Mouse (Mus musculus): ENCODE results near the gene Gm42742. TPM values are rescaled to one million over a fixed set of nuclear protein-coding genes. Genes with fewer than 3 reads are reported as not detected.
A peak's percentile ranks its signal among the peaks of the same experiment; 100 is the strongest.

Gm42742 gene
- polyA plus RNA-seq, 1 experiment from 2014 or later, result 53.8 TPM

DNA sequence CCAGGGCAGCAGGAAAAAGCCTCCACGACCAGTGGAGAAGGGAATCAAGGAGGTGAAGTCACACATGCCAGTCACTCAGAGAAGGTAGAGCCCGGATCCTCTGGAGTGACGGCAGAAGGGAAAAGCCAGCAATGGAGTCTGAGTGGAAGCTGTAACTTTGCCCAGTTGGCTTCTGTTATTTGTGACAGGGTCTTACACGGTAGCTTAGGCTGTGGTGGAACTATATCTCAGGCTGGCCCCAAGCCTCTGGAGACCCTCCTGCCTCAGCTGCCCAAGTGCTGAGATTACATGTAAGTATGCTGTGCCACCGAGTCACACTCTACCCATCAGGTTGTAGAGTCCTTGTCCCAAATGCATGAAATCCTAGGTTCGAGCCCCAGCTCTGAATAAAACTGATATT lies 7.5 kb downstream of the Gm42742 start:
- 94% methylated on average over 6 of the region's 6 CpGs for WGBS

DNA sequence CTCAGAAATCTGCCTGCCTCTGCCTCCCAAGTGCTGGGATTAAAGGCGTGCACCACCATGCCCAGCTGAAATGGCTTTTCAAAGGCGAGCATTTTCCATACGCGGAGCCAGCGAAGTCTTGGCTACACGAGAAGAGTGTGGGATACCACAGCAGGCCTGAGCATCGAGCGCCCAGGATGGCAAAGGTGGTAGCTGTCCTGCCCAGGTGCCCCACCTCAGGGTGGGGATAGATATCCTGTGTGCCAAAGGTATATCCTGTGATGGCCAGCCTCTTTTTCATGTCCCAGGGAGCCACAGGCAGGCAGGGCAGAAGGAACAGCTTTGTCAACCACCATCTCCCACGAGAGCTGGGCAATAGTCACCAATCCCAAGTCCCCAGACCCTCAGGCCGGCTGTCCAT lies 8.1 kb downstream of the Gm42742 start:
- no peak overlapping the region for H3K27ac ChIP-seq
- no peak overlapping the region for H3K4me2 ChIP-seq (ENCODE audit: low read length)
- no peak overlapping the region for H3K9ac ChIP-seq (ENCODE audit: low read depth, low read length)
- H3K4me3 ChIP-seq (replicated peaks; ENCODE audit: low read depth, low read length), result no peak overlapping the region
- DNase-seq (ENCODE audit: low spot score) (no peak), ATAC-seq (replicated peaks; ENCODE audit: low FRiP score, low read depth) (no peak)
- H3K9me3 ChIP-seq (replicated peaks; ENCODE audit: low read length), result no peaks in the 10 kb centered on the region
- H3K4me1 ChIP-seq (replicated peaks; ENCODE audit: insufficient read depth, low read length), result peaks cover 23% of the 10 kb centered on the region; the same call in 1 of the 2 replicates
- no peaks in the 10 kb centered on the region for H3K27me3 ChIP-seq (ENCODE audit: insufficient read depth, low read length)
- TF ChIP-seq CTCF (IDR thresholded peaks at IDR 0.05; ENCODE audit: low read depth), result no peak
- H3K36me3 ChIP-seq (ENCODE audit: insufficient read depth, low read length), result 0 out of 2 replicates have a peak, but pooled peaks cover 4% of the 10 kb centered on the region
- WGBS, result 95% methylated on average over 10 of the region's 10 CpGs

More for the DNA sequence above, 7.5 kb downstream of the Gm42742 start:
- ATAC-seq (replicated peaks; ENCODE audit: low FRiP score, low read depth) (no peak), DNase-seq (ENCODE audit: low spot score) (no peak)
- Histone ChIP-seq H3K4me3 (replicated peaks; ENCODE audit: low read depth, low read length) (no peak overlapping the region), H3K4me2 (ENCODE audit: low read length) (peak overlapping the region; percentile 73; the same call in 1 of the 2 replicates), H3K9me3 (replicated peaks; ENCODE audit: low read length) (no peaks in the 10 kb centered on the region), H3K9ac (ENCODE audit: low read depth, low read length) (no peak overlapping the region), H3K27ac (no peak overlapping the region), H3K27me3 (ENCODE audit: insufficient read depth, low read length) (no peaks in the 10 kb centered on the region), H3K36me3 (ENCODE audit: insufficient read depth, low read length) (0 out of 2 replicates have a peak, but pooled peaks cover 4% of the 10 kb centered on the region), H3K4me1 (replicated peaks; ENCODE audit: insufficient read depth, low read length) (peaks cover 27% of the 10 kb centered on the region; the same call in 1 of the 2 replicates)
- no peak for TF ChIP-seq CTCF (IDR thresholded peaks at IDR 0.05; ENCODE audit: low read depth)

DNA sequence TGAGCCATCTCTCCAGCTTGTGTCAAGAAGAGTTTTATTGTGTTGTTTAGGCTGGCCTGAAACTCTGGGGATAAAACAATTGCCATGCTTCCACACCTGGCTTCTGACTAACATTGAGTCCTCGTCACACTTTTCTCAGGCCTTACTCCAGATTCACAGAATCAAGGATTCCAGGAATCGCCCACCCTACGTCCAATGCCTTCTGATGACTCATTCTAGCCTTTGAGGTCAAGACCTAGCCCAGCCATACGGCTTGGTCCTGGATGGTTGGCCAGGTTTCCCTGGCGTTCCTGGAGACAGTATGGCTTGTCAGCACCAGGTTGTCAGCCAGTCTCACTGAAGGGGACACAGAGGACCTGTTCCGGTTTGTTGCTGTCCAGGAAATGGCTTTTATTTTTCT lies 8.5 kb downstream of the Gm42742 start:
- no peaks in the 10 kb centered on the region for H3K27me3 ChIP-seq (ENCODE audit: insufficient read depth, low read length)
- no peak overlapping the region for H3K4me3 ChIP-seq (replicated peaks; ENCODE audit: low read depth, low read length)
- no peak for DNase-seq (ENCODE audit: low spot score)
- peaks cover 20% of the 10 kb centered on the region; the same call in 1 of the 2 replicates for H3K4me1 ChIP-seq (replicated peaks; ENCODE audit: insufficient read depth, low read length)
- H3K27ac ChIP-seq, result no peak overlapping the region
- no peaks in the 10 kb centered on the region for H3K9me3 ChIP-seq (replicated peaks; ENCODE audit: low read length)
- no peak for ATAC-seq (replicated peaks; ENCODE audit: low FRiP score, low read depth)
- H3K4me2 ChIP-seq (ENCODE audit: low read length), result no peak overlapping the region
- TF ChIP-seq CTCF (IDR thresholded peaks at IDR 0.05; ENCODE audit: low read depth), result no peak
- WGBS, result 71% methylated on average over 6 of the region's 6 CpGs
- no peak overlapping the region for H3K9ac ChIP-seq (ENCODE audit: low read depth, low read length)
- 0 out of 2 replicates have a peak, but pooled peaks cover 4% of the 10 kb centered on the region for H3K36me3 ChIP-seq (ENCODE audit: insufficient read depth, low read length)

DNA sequence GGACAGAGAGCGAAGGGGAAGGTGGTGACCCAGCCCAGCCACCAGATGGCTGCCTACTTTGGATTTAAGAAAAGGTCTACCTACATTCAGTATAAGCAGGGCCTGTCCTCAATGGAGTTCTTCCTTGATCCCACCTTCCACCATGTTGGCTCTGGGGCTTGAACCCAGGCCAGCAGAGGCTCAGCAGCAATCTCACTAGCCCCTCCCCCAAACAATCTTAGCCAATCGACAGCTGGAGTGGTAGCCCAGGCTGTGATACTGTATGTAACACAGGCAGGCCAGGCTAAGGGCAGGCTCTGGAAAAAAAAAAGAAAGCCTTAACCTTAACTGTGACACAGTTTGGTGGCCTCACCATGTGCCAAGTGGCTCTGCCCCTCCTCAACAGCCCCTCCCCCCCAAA lies 9.2 kb downstream of the Gm42742 start:
- no peak for ATAC-seq (replicated peaks; ENCODE audit: low FRiP score, low read depth)
- 82% methylated on average over 2 of the region's 2 CpGs for WGBS

DNA sequence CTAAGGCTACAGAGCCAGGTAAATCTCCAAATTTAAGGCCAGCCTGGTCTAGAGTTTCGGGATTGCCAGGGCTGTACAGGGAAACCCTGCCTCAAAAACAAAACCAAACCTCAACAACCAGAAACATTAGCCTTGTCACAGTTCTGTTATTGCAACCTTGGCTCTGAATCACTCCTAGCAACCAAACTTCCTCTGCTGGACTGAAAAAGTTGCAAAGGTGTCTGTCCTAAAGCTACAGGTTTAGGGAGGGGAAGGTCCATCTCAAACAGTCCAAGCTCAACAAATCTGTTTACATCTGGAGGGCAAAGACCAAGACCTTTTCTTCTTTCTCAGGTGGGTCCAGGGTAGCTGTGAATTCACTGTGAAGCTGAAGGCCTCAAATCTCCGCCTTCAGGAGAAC lies 9.8 kb downstream of the Gm42742 start:
- Histone ChIP-seq H3K4me3 (replicated peaks; ENCODE audit: low read depth, low read length) (no peak overlapping the region), H3K27me3 (ENCODE audit: insufficient read depth, low read length) (no peaks in the 10 kb centered on the region), H3K4me2 (ENCODE audit: low read length) (no peak overlapping the region), H3K9me3 (replicated peaks; ENCODE audit: low read length) (no peaks in the 10 kb centered on the region), H3K36me3 (ENCODE audit: insufficient read depth, low read length) (0 out of 2 replicates have a peak, but pooled peaks cover 4% of the 10 kb centered on the region), H3K4me1 (replicated peaks; ENCODE audit: insufficient read depth, low read length) (peaks cover 20% of the 10 kb centered on the region; the same call in 1 of the 2 replicates), H3K27ac (no peak overlapping the region), H3K9ac (ENCODE audit: low read depth, low read length) (no peak overlapping the region)
- DNase-seq (ENCODE audit: low spot score), result no peak
- TF ChIP-seq CTCF (IDR thresholded peaks at IDR 0.05; ENCODE audit: low read depth), result no peak
- whole genome bisulfite sequencing, result 91% methylated on average over 2 of the region's 2 CpGs
- no peak for ATAC-seq (replicated peaks; ENCODE audit: low FRiP score, low read depth)

More for the DNA sequence above, 9.2 kb downstream of the Gm42742 start:
- DNase-seq (ENCODE audit: low spot score), result no peak
- TF ChIP-seq CTCF (IDR thresholded peaks at IDR 0.05; ENCODE audit: low read depth), result peak; percentile 20; the same call in 1 of the 2 replicates
- H3K36me3 ChIP-seq (ENCODE audit: insufficient read depth, low read length), result 0 out of 2 replicates have a peak, but pooled peaks cover 4% of the 10 kb centered on the region
- no peak overlapping the region for H3K4me3 ChIP-seq (replicated peaks; ENCODE audit: low read depth, low read length)
- H3K9me3 ChIP-seq (replicated peaks; ENCODE audit: low read length), result no peaks in the 10 kb centered on the region
- no peak overlapping the region for H3K27ac ChIP-seq
- no peak overlapping the region for H3K4me2 ChIP-seq (ENCODE audit: low read length)
- no peaks in the 10 kb centered on the region for H3K27me3 ChIP-seq (ENCODE audit: insufficient read depth, low read length)
- no peak overlapping the region for H3K9ac ChIP-seq (ENCODE audit: low read depth, low read length)
- H3K4me1 ChIP-seq (replicated peaks; ENCODE audit: insufficient read depth, low read length), result peaks cover 20% of the 10 kb centered on the region; the same call in 1 of the 2 replicates

DNA sequence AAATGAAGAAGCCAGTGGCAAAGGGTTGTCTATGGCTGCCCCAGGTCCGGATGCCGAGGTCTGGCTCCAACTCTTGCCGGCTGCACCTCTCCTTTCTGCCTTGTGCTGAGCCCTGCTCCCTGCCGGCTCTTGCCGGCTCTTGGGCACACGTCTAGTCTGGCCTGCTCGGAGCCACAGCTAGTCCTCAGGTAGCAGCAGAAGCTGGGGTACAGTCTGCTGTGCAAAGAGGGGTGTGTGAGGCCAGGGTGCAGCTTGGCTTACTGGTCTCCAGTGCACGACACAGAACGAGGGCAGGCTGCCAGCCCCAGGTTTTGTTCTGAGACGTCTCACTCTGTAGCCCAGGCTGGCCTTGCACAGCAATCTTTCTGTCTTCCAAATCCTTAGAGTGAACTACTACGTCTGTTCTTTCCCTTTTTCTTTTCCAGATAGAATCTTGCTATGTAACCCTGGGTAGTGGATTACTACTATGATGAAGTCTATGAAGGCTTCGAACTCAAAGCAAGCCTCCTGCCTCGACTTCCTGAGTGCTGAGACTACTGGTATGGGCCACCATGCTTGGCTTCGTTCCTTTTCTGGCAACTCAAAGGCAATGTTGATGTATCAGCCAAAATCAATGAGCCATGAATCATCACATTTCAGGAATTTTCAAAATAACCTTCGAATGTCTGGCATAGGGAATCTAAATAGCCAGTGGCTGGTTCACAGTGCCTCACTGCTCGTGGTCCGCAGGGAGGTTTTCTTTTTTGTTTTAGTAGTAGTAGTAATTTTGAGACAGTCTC lies 11.4 kb downstream of the Gm42742 start:
- WGBS, result 73% methylated on average over 17 of the region's 17 CpGs

More for the DNA sequence above, 11.4 kb downstream of the Gm42742 start:
- H3K27me3 ChIP-seq (ENCODE audit: insufficient read depth, low read length), result no peaks in the 10 kb centered on the region
- H3K4me2 ChIP-seq (ENCODE audit: low read length), result no peak overlapping the region
- no peak overlapping the region for H3K4me3 ChIP-seq (replicated peaks; ENCODE audit: low read depth, low read length)
- H3K27ac ChIP-seq, result peak overlapping the region; percentile 83
- no peaks in the 10 kb centered on the region for H3K9me3 ChIP-seq (replicated peaks; ENCODE audit: low read length)
- H3K4me1 ChIP-seq (replicated peaks; ENCODE audit: insufficient read depth, low read length), result peaks cover 16% of the 10 kb centered on the region; the same call in 1 of the 2 replicates
- peak overlapping the region; percentile 56; the same call in 1 of the 2 replicates for H3K9ac ChIP-seq (ENCODE audit: low read depth, low read length)
- ATAC-seq (replicated peaks; ENCODE audit: low FRiP score, low read depth) (no peak), DNase-seq (ENCODE audit: low spot score) (no peak)
- 0 out of 2 replicates have a peak, but pooled peaks cover 4% of the 10 kb centered on the region for H3K36me3 ChIP-seq (ENCODE audit: insufficient read depth, low read length)
- TF ChIP-seq CTCF (IDR thresholded peaks at IDR 0.05; ENCODE audit: low read depth), result no peak

Data from kidney, postnatal 0 days (tissue).